Mouse (Mus musculus) adipose tissue, adult 10 weeks (tissue): ENCODE data around the gene Elob. TPM values are rescaled to one million over a fixed set of nuclear protein-coding genes. Genes with fewer than 3 reads are reported as not detected.

Experiments used
- polyA plus RNA-seq: library from polyadenylated mRNA; stranded (reverse); fragments of 350-450 nt; fragmentation: Illumina TruSeq; extraction: RNeasy Lipid Tissue Mini Kit (QIAGEN cat#74804); gene quantifications from one replicate; pipeline ENCODE4 v1.2.3, GENCODE M21; 2014; ENCODE audit warnings: low read depth, low replicate concordance

Gene Elob
- polyA plus RNA-seq = 387 TPM

DNA sequence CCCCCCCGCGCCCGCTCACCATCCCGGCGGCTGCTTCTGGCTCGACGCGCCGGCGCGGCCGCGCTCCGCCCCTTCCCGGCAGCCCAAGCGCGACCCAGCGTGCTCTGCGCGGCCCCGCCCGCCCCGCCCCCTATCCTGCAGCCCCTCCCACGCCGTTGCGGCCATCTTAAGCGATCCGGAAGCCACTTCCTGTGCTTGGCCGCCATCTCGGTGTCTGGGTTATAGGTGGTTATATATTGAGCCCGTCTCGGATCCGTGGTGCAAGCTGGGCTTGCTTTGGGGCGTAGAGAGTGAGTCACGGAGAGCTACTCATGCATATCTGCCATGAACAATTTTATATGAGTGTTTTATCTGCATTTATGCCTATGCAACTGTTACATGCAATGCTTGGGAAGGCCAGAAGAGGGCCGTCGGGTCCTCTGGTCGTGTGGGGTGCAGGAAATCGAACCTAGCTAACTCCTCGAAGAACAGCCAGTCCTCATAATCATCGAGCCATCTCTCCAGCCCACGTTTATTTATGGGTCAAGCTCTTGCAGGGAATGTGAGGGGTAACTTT lies at the start of gene Elob:
Gene Elob, minus strand, starts transcription at position 73 of the 556 bp plus-strand sequence.

DNA sequence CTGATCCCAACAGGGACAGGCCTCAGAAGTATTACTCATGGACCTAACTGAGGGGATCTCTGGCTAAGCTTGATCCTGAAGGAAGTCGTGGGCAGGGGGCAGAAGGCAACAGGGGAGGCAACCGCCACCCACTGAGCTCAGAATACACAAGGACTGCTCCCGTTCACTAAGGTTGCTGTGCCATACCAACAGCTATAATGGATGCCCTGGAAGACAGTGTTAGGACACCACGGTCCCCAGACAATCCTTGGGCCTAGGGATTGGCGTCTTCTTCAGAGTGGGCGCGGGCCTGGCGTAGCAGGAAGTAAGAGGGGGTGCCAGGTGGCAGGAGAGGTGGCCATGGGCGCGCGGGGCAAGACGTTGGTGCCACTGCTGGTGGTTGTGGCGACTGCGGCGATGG lies 38.8 kb upstream of the Elob start, which contains the start of gene Prss21:
Gene Prss21, plus strand, starts transcription at position 301 of the 400 bp plus-strand sequence.

DNA sequence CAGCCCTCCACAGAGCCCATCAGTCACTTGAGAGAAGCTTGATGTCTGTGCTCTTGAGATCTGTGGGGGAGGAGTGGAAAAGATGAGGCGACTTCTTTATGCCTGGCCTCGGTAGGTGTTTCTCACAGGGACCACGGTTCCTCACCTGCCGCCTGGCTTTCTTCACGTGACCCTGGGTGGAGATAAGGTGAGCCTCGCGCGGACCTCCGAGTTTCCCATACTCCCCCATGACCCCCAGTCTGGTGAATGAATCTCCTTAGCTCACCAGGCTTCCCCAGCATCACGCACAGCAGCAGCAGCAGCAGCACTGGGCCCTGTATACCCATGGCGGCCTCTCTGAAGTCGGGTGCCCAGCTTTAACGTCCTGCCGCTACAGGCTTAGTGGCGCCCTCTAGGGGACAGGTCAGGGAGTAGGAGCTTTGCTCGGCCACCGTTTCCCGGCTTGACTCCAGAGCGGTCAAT lies 14.9 kb upstream of the Elob start, which contains the start of the genes Prss32 and Prss41:
Gene Prss32, plus strand, starts transcription at position 44 of the 462 bp plus-strand sequence.
Gene Prss41, minus strand, starts transcription at position 361 of the 462 bp plus-strand sequence.

DNA sequence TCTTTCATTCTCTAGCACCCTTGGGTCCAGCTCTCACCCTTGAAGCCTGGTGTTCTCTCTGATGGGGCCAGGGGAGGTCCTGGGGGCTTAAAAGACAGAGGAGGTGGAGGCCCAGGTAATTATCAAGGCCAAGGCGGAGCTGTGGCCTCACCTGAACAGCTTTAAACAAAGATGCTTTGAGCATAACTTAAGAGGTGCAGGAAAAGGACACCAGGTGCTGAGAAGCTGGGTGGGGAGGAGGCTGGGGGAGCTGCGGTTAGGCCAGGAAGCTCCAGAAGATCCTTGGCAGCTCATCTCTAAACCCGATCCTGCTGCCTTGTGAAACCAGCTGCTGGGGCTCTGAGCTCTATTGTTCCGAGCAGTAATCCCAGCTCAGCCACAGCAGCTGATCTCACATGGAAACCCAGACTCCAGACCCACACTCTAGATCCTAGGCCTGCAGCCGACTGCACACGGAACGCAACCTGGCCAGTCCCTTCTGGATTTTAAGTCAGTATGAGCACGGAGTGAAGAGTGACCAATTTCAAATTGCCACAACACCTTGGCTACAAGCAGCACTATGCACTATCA lies 7.2 kb upstream of the Elob start, which contains the start of gene Prss33:
Gene Prss33, minus strand, starts transcription at position 51 of the 570 bp plus-strand sequence.

DNA sequence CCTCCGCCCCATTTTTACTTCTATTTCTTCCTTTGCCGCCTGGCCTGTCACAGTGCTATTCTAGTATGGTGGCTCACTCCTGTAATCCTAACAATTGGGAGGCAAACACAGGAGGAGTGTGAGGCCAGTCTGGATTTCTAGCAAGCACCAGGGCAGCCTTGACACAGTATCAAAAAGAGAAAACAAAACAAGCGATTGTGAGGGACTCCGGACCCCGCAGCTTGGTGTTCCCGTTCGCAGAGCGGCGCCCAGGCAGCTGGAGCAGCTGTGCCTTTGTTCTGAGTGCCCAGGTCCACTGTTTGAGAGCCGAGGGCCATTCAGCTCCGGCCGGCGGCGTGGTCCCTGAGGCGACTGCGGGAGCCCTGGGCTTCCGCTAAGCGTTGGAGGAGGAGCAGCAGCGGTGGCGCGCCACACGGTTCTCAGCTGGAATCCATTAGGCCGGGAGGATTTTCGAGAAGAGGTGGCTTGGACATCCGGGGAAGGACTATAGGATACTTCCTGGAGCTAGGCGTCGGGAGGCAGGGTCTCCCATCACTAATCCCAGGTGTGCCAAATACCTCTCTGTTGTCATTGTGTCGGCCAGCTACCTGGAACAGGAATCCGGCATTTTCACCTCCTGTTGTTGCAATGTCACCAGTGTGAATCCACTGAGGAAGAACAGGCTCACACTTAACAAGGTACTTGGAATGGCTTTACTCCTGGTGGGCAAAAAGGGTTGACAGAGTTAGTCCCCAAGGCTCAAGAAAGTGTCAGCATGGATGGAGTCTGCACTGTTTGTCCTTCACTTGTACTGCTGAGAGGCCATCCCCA lies 38.5 kb downstream of the Elob start, which contains the start of gene Srrm2:
Gene Srrm2, plus strand, starts transcription at position 264 of the 810 bp plus-strand sequence.

DNA sequence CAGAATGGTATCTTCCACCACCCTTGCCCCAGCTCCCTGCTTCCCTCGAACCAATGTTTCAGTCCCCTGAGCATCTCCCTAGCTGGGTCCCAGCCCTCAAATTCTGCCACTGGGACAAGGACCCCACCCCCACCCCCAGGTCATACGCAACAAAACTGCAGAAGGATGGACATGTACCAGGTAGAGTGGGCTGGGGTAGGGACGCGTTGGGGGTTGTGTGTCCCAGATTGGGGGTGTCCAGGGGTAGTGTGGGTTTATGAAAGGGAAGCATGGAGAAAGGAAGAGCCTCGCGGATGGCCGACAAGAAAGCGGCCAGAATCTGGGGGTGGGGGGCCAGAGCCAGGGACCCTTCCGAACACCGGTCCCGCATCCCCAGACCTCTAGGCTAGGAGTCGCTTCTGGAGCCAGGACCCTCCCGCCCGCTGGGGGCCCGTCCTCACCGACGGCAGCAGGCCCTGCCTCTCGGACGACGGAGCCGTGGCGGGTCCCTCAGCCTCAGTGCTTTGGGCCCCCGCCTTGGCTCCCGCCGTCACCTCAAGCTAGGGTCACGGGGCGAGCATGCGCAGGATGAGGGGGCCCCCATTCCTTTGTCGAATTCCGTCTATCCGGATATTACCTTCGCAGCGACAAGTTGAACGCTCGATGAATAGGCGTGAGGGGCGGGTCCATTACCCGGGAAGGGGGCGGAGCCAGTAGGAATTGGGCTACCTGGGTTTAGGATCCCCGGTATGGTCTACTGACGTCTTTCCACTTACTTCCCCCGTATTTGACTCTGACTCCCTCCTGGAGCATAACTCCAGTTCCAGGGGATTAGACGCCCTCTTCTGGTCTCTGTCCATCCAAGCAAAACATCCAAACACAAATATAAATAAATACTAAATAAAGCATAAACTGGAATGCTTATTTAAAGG lies 43.1 kb downstream of the Elob start, which contains the start of gene Flywch2:
Gene Flywch2, minus strand, starts transcription at position 521 of the 911 bp plus-strand sequence.

Other genes with a start within 250 kb of the Elob start
- gene Zfp13, start 229.6 kb downstream of the Elob start, polyA plus RNA-seq = 23.0 TPM
- gene Zscan10, start 228.3 kb downstream of the Elob start, polyA plus RNA-seq = 0.16 TPM
- 0.25 TPM for gene Mmp25, start 183.9 kb downstream of the Elob start, polyA plus RNA-seq
- gene Bicdl2, start 168.6 kb downstream of the Elob start, polyA plus RNA-seq = 2.7 TPM
- 226 TPM for gene Hcfc1r1, start 155.5 kb downstream of the Elob start, polyA plus RNA-seq
- gene Thoc6, start 155.3 kb downstream of the Elob start, polyA plus RNA-seq = 10.9 TPM
- 25.6 TPM for gene Tnfrsf12a, start 151.7 kb downstream of the Elob start, polyA plus RNA-seq
- 1.0 TPM for gene Cldn6, start 149.9 kb downstream of the Elob start, polyA plus RNA-seq
- 1.2 TPM for gene Cldn9, start 145.1 kb downstream of the Elob start, polyA plus RNA-seq
- gene 1520401A03Rik, start 106.4 kb downstream of the Elob start, polyA plus RNA-seq = 0.30 TPM
- gene Pkmyt1, start 102.8 kb downstream of the Elob start, polyA plus RNA-seq = 8.8 TPM
- gene Paqr4, start 88.3 kb downstream of the Elob start, polyA plus RNA-seq = 19.4 TPM
- 0.24 TPM for gene Kremen2, start 83.3 kb downstream of the Elob start, polyA plus RNA-seq
- gene Flywch1, start 57.5 kb downstream of the Elob start, polyA plus RNA-seq = 65.6 TPM
- gene Flywch2, start 43.1 kb downstream of the Elob start, polyA plus RNA-seq = 16.1 TPM
- 339 TPM for gene Srrm2, start 38.6 kb downstream of the Elob start, polyA plus RNA-seq
- gene Prss33, start 6.9 kb upstream of the Elob start, polyA plus RNA-seq = 1.4 TPM
- not detected for gene Prss32, start 14.7 kb upstream of the Elob start, polyA plus RNA-seq
- gene Prss41, start 15.0 kb upstream of the Elob start, polyA plus RNA-seq = 0.55 TPM
- gene Prss21, start 38.9 kb upstream of the Elob start, polyA plus RNA-seq = 1.1 TPM
- not detected for gene Dcpp1, start 51.7 kb upstream of the Elob start, polyA plus RNA-seq
- not detected for gene Dcpp2, start 51.7 kb upstream of the Elob start, polyA plus RNA-seq
- not detected for gene Dcpp3, start 88.3 kb upstream of the Elob start, polyA plus RNA-seq
- not detected for gene Sbp, start 112.5 kb upstream of the Elob start, polyA plus RNA-seq
- not detected for gene Sbpl, start 126.1 kb upstream of the Elob start, polyA plus RNA-seq
- not detected for gene Prss30, start 151.4 kb upstream of the Elob start, polyA plus RNA-seq
- not detected for gene Prss22, start 169.0 kb upstream of the Elob start, polyA plus RNA-seq
- gene Prss27, start 209.0 kb upstream of the Elob start, polyA plus RNA-seq = 0.67 TPM
- 16.9 TPM for gene Kctd5, start 244.3 kb upstream of the Elob start, polyA plus RNA-seq